Mouse (Mus musculus) kidney, adult 2 months (tissue): ENCODE measurements around the gene Mier1. TPM values are rescaled to one million over a fixed set of nuclear protein-coding genes. Genes with fewer than 3 reads are reported as not detected.

Experiments
- DNase-seq: peaks from one replicate; pipeline ENCODE4 v3.0.0; 2021
- H3K27ac ChIP-seq: fragments of 200-500 bp; 2 replicates; pipeline ENCODE4 v1.5.1; 2012; ENCODE audit warnings: low read depth, low read length, control low read depth, inconsistent platforms; ENCODE audit not compliant: insufficient read depth
- H3K27me3 ChIP-seq: fragments of 200-500 bp; replicated peaks from 2 replicates; pipeline ENCODE4 v1.6.1; 2012; ENCODE audit warnings: mild to moderate bottlenecking, moderate library complexity, low read length, inconsistent platforms; ENCODE audit not compliant: control insufficient read depth, insufficient read depth
- H3K36me3 ChIP-seq: fragments of 200-500 bp; 2 replicates; pipeline ENCODE4 v1.6.1; 2012; ENCODE audit warnings: mild to moderate bottlenecking, moderate library complexity, low read length, inconsistent platforms; ENCODE audit not compliant: control insufficient read depth, insufficient read depth
- H3K4me1 ChIP-seq: fragments of 200-500 bp; 2 replicates; pipeline ENCODE4 v1.6.1; 2011; ENCODE audit warnings: low read length; ENCODE audit not compliant: control insufficient read depth, insufficient read depth
- H3K4me3 ChIP-seq: fragments of 200-500 bp; 2 replicates; pipeline ENCODE4 v1.5.1; 2011; ENCODE audit warnings: mild to moderate bottlenecking, low read depth, low read length, control low read depth; ENCODE audit not compliant: insufficient read depth
- CTCF ChIP-seq: fragments of 200-500 bp; conservative IDR thresholded peaks from 2 replicates; pipeline ENCODE4 v1.5.1; 2011; ENCODE audit warnings: low read depth, mild to moderate bottlenecking, control low read depth, low read length, moderate library complexity, mixed read lengths; ENCODE audit not compliant: insufficient read depth, insufficient read length
- POLR2A ChIP-seq: fragments of 200-500 bp; IDR thresholded peaks from one replicate; pipeline ENCODE4 v1.6.1; 2011; ENCODE audit warnings: low read depth, low read length, control low read depth
- WGBS: fragments of 180-500 bp; shearing (Covaris S2); methylation state at CpG from one replicate; pipeline ENCODE4 v1.1.7; 2018; 5-methylcytosine and 5-hydroxymethylcytosine counted together
- polyA plus RNA-seq: library from polyadenylated mRNA; depleted of rRNA; stranded (reverse); fragments of >200 nt; gene quantifications from 2 replicates; pipeline ENCODE4 v1.2.3, GENCODE M21; 2012

The Mier1 gene
- polyA plus RNA-seq, 1 experiment: 10.6 TPM

- Histone ChIP-seq H3K36me3 (no peaks in the 10 kb centered on the region), H3K4me3 (no peak overlapping the region), H3K27ac (no peak overlapping the region), H3K4me1 (no peaks in the 10 kb centered on the region), H3K27me3 (no peaks in the 10 kb centered on the region)
- 89% methylated on average over 8 of the region's 8 CpGs for WGBS
- no peak for TF ChIP-seq CTCF
- no peak for TF ChIP-seq POLR2A
- DNase-seq: no peak
These were observed 18.3 kb upstream of the Mier1 start for GRCm38 (mm10) chr4:103095921-103096320.

GRCm38 (mm10) chr4:103098532-103098931, 15.7 kb upstream of the Mier1 start:
- H3K27me3 ChIP-seq: no peaks in the 10 kb centered on the region
- H3K4me3 ChIP-seq: no peak overlapping the region
- WGBS: 94% methylated on average over 5 of the region's 5 CpGs
- no peaks in the 10 kb centered on the region for H3K4me1 ChIP-seq
- no peak for TF ChIP-seq POLR2A
- no peak for TF ChIP-seq CTCF
- H3K36me3 ChIP-seq: no peaks in the 10 kb centered on the region
- H3K27ac ChIP-seq: no peak overlapping the region
- DNase-seq: no peak

GRCm38 (mm10) chr4:103112651-103113050, 1.5 kb upstream of the Mier1 start:
- Histone ChIP-seq H3K4me3 (no peak overlapping the region), H3K27ac (no peak overlapping the region)
- DNase-seq: no peak

GRCm38 (mm10) chr4:103113402-103113801, 788 bp upstream of the Mier1 start:
- TF ChIP-seq CTCF (no peak), POLR2A (no peak)
- DNase-seq: peak; percentile 14
- 5% methylated on average over 11 of the region's 11 CpGs for WGBS
- Histone ChIP-seq H3K27me3 (no peaks in the 10 kb centered on the region), H3K4me3 (peak overlapping the region; percentile 82), H3K36me3 (peaks cover 1% of the 10 kb centered on the region; the same call in 1 of the 2 replicates), H3K27ac (0 out of 2 replicates have a peak overlapping the region, but pooled peaks have one; percentile 22), H3K4me1 (peaks cover 12% of the 10 kb centered on the region; the same call in 1 of the 2 replicates)

More at GRCm38 (mm10) chr4:103112651-103113050, 1.5 kb upstream of the Mier1 start:
- H3K36me3 ChIP-seq: peaks cover 1% of the 10 kb centered on the region; the same call in 1 of the 2 replicates
- no peaks in the 10 kb centered on the region for H3K27me3 ChIP-seq
- 35% methylated on average over 7 of the region's 7 CpGs for WGBS
- peaks cover 12% of the 10 kb centered on the region; the same call in 1 of the 2 replicates for H3K4me1 ChIP-seq
- TF ChIP-seq POLR2A: no peak
- no peak for TF ChIP-seq CTCF

- Histone ChIP-seq H3K36me3 (no peaks in the 10 kb centered on the region), H3K27ac (peak overlapping the region; percentile 34; the same call in 1 of the 2 replicates), H3K4me1 (peaks cover 15% of the 10 kb centered on the region; the same call in 1 of the 2 replicates), H3K4me3 (peak overlapping the region; percentile 100), H3K27me3 (no peaks in the 10 kb centered on the region)
- DNase-seq: no peak
- TF ChIP-seq CTCF (no peak), POLR2A (no peak)
- 2% methylated on average over 15 of the region's 15 CpGs for WGBS
These were observed 4.7 kb downstream of the Mier1 start for GRCm38 (mm10) chr4:103118888-103119228.

GRCm38 (mm10) chr4:103119229-103120027, 5.2 kb downstream of the Mier1 start:
- peak overlapping the region; percentile 99 for H3K27ac ChIP-seq
- WGBS: 1% methylated on average over 107 of the region's 111 CpGs
- H3K4me1 ChIP-seq: peaks cover 15% of the 10 kb centered on the region; the same call in 1 of the 2 replicates
- H3K27me3 ChIP-seq: no peaks in the 10 kb centered on the region
- TF ChIP-seq POLR2A (peak; percentile 25), CTCF (no peak)
- DNase-seq: peak; percentile 90
- H3K4me3 ChIP-seq: peak overlapping the region; percentile 100
- H3K36me3 ChIP-seq: no peaks in the 10 kb centered on the region

GRCm38 (mm10) chr4:103120028-103120384, 5.8 kb downstream of the Mier1 start:
- H3K27ac ChIP-seq: peak overlapping the region; percentile 99
- H3K4me3 ChIP-seq: peak overlapping the region; percentile 100
- H3K4me1 ChIP-seq: peaks cover 15% of the 10 kb centered on the region; the same call in 1 of the 2 replicates
- H3K27me3 ChIP-seq: no peaks in the 10 kb centered on the region
- H3K36me3 ChIP-seq: no peaks in the 10 kb centered on the region
- no peak for DNase-seq
- WGBS: 5% methylated on average over 4 of the region's 4 CpGs
- no peak for TF ChIP-seq POLR2A
